Mouse (Mus musculus): Measurements from ENCODE around the gene Cacnb1. TPM values are rescaled to one million over a fixed set of nuclear protein-coding genes. Genes with fewer than 3 reads are reported as not detected.

Gene Cacnb1
- total RNA-seq (2021): 10 to 100 TPM; 11.7 to 29.3 TPM
- long read RNA-seq, experiment 1, partial matches to known transcripts: 4 of 12 reads
- long read RNA-seq, experiment 1, other reads (novel, unspliced or antisense): 3 of 12 reads
- long read RNA-seq, experiment 2, partial matches to known transcripts: 3 of 13 reads
- long read RNA-seq, experiment 2, other reads (novel, unspliced or antisense): 4 of 13 reads

DNA sequence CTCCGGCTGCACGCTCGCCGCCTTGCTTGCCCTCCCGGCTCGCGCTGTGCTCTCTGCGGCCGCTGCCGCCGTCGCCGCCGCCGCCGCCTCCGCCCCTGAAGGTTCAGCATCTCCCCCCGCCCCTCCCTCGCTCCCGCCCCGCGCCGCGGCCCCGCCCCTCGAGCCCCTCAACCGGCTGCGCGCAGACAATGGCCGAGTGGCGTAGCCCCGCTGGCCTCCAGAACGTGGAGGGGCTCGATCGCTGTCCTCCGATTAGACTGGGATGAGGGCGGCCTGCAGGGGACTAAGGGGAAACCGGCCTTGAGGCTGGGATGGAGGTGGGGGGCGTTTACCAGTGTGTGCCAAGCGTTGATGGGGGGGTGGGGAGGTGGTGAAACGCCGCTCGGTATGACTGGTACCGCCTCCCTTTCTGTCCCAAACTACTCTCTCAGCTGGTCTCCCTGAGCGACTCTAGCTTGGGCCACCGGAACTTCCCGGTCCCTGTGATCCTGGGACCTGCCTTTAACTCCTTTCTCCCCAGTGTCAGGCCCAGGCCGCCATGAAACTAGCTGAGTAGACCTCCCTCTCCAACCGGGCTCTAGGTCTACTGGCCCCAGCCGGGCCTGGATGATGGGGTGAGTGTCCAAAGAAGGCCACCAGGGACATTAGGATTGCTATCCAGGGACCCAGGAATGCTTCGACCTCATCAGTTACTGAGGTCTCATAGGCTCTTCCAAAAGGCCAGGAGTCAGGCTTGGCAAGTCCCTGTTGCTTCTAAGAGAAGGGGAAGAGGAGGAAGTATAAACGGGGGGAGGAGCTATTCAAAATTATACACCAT, at the start of gene Cacnb1:
Cacnb1 (minus strand) TSS at position 480 of the 817 bp plus-strand sequence.
- DNase-seq: peak; percentile 84

DNA sequence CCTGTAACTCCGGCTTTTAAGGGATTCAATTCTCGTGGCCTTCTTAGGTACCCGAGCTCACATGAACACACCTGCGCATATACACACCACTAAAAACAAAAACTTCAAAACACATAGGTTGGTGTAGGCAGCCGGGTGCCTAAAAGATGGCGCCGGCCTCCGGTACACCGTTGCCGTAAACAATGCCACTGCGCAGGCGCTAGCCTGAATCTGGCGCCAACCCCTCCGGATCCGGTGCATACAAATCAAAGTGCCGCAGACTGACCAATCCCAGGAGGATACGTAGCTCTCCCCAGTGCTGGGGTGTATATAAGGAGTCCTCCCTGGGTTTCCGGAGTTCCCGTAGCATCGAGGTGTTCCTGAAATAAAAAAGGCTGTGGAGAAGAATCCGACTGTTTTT, 44.4 kb upstream of the Cacnb1 start:
- DNase-seq: no peak

DNA sequence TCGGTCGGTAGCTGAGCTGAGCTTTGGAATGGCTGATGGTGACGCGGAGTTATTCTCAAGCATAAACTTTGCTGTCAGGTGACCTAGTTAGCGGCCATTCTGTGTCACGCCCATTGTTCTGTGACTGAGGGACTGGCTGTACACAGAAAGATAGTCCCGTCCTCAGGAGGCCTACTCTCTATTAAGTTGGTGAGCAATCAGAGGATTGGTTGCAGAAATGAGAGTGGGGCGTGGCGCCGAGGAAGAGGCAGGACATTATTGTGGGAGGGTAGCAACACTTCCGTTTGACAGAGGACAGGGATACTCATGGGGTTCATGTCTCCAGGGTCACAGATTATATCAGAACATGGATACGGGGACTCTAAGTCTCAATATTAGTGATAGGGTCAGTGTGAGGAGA, 43.4 kb upstream of the Cacnb1 start:
- DNase-seq: no peak

DNA sequence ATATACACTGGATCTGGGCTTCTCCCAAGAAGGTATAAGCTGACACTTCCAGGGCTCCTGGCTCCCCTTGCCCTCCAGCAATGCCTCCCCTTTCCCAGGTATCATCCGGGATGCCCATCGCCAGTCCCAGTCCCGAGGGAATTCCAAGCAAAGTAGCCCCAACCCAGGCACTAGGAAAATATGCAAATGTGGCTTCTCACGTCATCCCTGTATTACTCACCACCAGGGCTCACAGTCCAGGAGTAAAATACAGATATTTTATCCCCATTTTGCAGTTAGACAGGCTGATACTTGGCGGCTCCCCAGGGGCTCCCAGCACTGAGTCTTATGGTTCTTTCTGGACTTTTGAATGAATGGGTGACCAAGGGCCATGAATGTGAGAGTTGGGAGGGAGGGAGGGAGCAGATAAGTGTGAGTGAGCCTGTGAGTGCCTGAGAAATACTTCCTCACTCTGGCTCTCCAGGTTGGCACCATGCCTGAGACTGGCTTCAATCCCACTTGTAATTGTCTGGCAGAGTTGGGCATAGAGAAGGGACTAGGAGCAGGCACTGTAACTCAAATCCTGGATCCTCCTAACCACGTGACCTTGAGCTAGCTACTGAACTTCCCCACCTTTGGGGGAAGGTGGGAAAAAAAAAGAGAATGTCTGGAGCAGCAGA, 39.2 kb upstream of the Cacnb1 start:
- peak; percentile 85 for DNase-seq

DNA sequence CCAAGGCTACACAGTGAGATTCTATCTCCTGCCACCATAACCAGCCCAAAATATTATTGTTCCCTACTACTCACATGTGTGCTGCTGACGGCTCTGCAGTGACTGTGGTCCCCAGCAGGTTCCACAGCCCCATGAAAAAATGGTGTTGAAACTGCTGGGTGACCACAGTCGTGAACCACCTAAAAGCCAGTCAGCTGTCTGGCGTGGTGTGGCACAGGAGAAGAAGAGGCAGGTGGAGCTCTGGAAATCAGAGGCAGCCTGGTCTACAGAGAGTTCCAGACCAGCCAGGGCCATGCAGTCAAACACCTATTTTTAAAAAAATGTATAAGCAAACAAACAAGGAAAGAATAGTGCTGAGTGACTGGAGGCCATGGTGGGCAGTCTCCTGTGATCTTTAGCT, 38.6 kb upstream of the Cacnb1 start:
- DNase-seq: no peak

DNA sequence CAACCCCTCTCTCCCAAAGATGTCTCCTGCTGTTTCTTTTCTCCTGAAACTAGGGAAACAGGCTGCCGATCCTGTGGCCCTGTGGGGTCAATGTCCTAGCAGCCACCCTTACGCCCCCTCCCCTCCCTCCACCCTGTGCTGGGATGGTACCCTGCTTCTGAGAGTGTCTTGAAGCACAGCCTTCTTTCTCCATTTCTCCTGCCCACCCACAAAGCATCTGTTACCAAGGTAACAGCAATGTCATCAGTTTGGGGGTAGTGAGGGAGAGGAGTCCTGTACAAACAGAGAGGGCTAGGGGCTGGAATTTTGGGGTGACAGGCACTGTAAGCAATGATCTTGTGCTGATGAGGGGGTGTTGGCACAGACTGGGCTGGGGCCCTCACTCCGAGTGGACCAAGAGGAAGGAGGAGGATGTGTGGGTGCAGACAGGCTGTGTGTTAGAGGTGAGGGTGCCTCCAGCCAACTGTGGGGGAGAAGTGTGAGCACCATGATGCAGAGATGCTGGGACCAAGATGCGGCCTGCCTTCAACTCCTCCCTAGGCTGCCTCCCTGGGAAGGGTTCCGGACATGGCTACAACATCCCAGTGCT, 37.4 kb upstream of the Cacnb1 start:
- no peak for DNase-seq

DNA sequence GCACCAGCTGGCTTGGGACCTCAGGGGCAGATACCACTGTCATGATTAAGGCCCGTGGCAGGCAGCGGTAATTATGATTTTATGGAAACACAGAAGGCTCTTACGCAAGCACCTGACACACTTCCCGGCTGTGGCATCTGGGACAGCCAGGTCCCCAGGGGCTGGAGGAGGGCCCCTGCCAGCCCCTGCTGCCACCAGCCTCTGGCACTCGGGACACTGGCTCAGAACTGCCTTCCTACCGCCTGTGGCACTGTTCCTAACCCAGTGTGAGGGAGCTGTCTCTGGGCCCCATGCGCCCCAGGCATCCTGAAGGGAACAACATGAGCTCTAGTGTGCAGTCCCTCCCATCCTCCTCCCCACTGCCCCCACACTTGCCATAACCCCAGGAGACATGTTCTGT, 36.8 kb upstream of the Cacnb1 start:
- DNase-seq: peak; percentile 74

DNA sequence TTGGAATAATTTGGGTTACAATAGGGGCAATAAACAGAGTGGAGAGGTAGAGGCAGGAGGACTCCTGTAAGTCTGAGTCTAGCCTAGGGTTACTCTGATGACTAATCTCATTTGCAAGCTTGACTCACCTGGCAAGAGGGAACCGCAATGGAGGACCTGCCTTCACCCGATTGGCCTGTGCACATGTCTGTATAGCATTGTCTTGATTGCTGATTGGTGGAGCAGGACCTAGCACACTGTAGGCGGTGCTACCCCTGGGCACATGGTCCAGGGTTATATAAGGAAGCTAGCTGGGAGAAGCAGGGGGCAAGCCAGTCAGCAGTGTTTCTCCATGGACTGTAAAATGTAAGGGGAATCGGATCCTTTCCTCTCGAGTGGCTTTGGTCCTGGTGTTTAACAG, 35.2 kb upstream of the Cacnb1 start:
- peak; percentile 47 for DNase-seq

DNA sequence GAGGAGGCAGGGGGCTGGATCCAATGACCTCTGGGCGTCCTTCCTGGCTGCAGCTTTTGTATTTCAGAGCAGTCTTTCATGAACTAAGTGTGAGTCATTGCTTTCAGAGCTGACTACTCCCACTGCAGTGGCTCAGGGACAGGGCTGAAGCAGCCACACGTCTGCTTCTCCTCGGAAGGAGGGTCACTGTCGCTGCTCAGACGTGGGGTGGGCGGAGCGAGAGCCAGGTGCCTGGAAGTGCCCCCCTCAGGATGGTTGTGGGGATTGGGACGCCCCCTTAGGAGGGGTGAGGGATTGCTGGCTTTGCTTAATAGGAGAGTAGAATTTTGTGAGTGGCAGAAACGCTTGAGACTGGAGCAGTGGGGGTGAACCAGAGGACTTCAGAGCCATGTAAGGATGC, 34.6 kb upstream of the Cacnb1 start:
- peak; percentile 46 for DNase-seq

DNA sequence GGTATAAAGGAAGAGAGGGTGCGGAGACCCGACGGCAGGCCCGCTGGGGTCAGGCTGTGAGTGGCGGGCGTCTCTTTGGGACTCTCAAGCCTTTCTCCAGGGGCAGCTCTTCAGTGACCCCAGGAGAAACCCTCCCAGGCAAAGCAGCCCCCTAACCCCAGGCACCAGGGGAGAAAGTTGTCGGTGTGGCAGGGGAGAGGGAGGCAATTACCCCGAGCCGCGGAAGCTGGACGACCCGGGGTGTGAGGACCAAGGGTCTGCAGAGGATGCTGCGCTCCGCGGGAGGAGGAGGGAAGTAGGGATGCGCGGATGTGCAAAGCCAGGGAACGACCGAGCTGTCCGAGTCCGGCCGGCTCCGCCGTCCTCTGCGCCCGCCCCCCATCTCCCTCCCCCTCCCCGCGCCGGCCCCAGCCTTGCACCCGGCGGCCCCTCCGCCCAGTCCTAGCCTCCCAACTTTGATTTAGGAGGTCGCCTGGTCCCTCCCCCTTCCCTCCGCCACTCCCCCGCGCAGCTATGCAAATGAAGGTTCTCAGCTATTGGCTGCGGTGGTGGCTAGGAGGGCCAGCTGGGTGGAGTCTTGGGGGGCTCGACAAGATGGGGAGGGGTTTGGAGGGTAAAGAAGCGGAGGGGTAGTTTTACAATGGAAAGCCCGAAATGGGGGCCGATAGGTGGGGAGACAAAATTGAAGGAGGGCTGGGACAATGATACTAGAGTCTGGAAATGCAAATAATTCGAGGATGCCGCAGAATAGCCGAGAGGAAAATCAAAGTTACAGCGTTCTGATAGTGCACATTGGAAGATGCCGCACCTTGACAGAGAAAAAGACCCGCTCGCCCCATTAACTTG, 30.4 kb upstream of the Cacnb1 start, which contains the start of gene Stac2:
Stac2 (minus strand) TSS at position 474 of the 846 bp plus-strand sequence.
- peak; percentile 83 for DNase-seq

DNA sequence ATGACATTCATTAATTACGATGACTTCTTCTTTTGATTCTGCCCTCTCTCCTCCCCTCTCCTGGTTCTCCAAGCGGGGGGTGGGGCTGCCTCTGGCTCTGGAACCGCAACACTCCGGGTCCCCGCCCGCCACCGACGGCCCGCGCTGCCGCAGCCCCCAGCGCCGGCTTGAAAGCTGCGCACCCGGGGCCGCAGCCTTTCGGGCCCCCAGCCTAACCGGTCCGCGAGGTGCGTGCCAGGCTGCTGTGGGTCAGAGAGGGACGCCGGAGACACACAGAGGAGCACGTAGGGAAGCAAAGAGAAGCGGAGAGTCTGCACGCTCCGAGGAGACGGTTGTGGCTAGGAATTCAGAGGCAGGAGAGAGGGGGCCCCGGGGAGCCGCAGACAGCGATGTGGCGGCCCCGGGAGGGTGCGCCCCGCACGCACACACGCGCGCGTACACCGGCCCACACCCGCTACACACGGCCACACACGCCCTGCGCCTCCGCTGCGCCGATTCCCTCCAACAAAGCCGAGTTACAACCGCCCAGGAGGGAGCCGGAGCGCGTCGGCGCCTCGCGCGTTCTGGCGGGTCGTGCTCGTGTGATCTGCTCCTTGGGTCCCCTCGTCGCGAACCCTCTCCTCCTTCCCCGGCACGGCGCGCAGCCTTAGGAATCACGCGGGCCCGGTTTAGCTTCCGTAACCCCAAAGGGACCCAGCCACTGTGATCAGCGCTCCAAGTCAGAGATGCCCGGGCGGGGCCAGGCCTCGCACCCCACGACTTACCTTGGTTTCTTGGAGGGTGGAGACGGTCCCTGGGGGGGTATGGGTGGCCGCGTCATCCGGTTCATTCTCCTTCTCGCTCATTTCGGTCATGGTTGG, 29.5 kb upstream of the Cacnb1 start:
- no peak for DNase-seq

DNA sequence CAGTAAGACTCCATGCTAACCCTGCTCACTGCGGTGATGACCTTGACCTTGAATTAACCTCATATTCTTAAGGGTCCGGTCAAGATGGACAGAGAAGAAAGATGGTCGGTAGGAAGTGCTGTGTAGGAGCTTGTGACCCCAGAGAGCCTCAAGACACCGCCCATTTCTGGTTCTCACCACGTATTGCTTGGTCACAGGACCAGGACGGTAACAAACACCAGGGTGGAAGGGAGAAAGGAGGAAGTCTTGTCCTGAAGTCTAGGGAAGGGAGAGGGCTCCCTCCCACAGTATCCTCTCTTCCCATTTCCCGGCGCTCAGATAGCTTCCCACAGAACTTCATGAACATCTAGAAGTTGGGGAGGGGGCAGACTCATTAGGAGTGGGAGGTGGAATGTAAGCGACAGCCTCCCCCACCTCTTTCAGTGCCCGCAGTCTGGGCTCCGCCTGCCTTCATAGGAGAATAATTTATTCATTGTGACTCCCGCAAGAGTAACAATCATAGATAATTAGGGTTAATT, 28.8 kb upstream of the Cacnb1 start:
- no peak for DNase-seq

DNA sequence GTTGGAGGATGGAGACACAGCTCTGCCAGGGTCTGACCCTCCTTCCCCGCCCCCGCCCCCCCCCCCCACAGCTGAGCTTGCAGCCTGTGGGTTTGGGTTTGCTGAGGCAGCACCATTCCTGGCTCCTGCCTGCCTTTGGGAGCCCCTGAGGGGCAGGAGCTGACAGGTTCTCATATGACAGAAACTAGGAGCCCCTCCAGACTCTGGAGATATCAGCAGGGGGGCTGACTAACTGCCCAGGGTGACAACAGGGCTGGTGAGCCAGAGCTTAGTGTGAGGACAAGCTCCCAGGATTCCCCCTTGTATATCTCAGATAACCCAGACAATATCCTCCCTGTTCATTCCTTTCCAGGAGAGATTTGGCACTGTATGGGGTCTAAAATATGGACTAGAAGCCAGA, 28.1 kb upstream of the Cacnb1 start:
- no peak for DNase-seq

DNA sequence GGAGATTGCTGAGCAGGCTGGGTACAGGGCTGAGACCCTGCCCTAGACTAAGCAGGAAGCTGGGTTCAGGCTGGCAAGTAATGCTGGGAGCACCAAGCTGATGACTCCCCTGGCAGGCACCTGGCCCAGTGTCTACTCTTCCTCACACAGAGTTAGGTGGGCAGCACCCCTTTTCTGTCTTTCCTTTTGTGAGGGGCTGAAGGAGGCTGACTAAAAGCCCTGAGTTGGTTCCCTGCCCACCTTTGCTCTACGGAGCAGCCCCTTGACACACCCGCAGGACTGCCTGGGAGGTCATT, 27.6 kb upstream of the Cacnb1 start:
- DNase-seq: no peak

DNA sequence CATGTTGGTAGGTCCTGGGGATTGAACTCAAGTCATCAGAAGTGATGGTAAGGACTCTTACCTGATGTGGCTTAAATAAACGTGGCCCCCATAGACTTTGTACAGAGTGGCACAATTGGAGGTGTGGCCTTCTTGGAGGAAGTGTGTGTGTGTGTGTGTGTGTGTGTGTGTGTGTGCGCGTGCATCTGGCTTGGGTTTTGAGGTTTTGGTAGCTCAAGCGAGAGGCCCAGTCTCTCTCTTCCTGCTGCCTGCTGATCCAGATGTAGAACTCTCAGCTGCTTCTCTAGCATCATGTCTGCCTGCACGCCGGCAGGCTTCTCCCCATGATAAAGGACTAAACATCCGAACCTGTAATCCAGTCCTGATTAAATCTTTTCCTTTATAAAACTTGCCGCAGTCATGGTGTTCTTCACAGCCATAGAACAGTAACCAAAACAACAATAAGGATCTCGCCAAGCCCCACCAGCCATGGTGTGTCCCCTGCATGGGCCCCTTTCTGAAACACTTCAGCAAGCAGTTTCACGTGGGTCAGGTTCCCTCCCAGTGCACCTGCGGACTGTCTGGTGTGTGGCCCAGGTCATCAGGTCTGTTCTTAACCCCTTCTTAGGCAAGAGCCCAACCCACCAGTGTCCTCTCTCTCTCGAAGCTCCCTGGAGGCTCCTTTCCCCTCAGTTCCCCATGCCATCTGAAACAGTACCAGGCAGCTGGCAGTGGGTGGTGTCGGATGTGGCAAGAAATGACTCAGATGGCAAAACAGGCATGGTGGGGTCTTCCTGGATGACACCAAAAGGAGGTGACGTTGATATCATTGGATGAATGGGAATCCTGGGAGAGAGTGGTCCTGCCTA, 27.1 kb upstream of the Cacnb1 start:
- no peak for DNase-seq

DNA sequence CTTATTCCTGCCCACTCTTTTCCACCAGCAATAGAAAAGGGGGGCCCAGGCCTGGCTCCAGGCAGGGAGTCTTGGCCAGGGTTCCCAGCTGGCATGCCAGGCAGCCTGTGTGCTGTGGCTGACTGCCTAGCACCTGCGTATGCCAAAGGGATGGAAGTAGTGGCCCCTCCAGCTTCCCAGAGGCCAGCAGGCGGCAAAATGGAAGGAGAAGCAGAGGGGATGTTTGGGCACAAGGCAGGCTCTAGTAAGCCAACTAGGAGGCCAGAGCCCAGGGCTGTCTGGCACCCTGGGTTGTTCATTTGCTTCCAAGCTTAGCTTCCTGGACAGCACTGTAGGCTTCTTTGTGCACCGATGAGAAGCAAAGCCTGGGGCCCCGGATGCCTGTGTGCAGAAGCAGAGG, 24.9 kb upstream of the Cacnb1 start:
- DNase-seq: peak; percentile 66

DNA sequence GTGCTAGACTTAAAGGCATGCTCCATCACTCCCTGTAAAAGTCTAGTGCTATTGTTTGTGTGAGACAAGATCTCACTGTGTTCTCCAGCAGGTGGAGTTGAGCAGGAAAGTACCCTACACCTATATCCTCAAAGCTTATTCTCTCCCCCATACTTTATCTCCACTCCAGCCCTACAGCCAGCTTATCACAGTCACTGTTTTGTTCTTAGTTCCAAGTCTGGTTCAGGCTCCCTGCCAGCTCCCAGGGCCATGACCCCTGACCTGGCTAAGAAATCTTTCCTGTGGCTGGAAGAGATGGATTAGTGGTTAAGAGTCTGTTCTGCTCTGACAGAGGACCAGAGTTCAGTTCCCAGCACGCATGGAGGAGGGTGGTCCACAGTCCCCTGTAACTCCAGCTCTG, 23.6 kb upstream of the Cacnb1 start:
- peak; percentile 82 for DNase-seq

DNA sequence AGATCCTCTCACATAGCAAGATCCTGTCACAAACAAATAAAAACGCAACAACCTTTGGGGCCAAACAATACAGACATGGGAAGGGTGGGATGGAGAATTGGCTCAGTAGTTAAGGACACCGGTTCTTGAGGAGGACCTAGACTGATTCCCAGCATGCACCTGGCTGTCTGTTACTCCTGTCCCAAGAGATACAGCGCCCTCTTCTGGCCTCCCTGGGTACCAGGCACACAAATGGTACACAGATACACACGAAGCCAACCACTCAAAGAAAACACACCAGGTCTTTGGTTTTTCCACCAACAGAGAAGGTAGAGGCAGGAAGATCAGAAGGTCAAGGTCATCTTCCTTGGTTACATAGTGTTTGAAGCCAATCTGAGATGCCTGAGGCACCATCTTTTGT, 22.8 kb upstream of the Cacnb1 start:
- DNase-seq: no peak

DNA sequence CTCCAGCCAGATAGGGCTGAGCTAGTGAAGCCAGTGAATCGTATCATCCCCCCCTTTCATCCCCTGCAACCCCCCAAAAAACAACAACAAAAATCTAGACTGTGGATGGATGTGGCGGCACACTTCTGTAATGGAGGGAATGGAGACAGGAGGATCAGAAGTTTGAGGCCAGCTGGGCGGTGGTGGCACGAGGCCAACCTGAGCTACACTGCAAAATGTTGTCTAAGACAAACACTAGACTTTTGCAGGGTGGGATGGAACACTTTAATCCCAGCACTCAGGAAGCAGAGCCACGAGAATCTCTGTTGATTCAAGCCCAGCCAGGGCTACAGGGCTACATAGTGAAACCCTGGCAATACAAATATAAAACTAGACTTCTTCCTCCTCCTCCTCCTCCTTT, 21.2 kb upstream of the Cacnb1 start:
- DNase-seq: no peak

DNA sequence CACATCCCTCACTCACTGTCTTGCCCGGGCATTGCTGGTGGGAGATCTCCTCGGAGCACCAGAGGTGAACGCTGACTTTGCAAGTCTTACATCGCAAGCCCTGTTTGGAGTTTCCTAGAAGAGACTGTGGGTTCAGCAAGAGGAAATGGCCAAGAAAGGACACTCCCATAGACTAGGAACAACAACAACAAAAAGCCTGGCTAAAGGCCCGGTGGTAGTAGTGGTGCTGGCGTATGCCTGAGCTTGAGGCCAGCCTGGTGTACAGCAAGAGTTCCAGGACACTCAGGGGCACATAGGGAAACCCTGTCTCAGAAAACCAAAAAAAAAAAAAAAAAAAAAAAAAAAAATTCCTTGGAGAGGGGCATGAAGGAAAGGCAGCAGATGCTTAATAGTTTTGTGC, 19.9 kb upstream of the Cacnb1 start:
- peak; percentile 47 for DNase-seq
